Comparison of ENCODE assay signal across 16 mouse cellular contexts in genomic region chr12:117157249-117157648, GRCm38 (mm10).
A peak's percentile ranks its signal among the peaks of the same experiment; 100 is the strongest.
DNase-seq lines count a peak whose midpoint lies in the region; ATAC-seq lines count a peak whose summit lies in the region.
"Had no signal": no experiment of that assay in that cellular context is flagged by ENCODE, and none has a peak within 500 bp of the region (broad histone marks: within the 10 kb centered on the region; RNA-seq: fewer than 3 reads in every experiment).

No protein-coding gene starts in this region.

- peak overlapping the region; percentile 59 for H3K4me2 ChIP-seq in forebrain, embryonic 12.5 days
- peak overlapping the region; percentile 63 for H3K4me2 ChIP-seq in midbrain, embryonic 11.5 days
- peak overlapping the region; percentile 29 for H3K4me2 ChIP-seq in neural tube, embryonic 14.5 days (ENCODE audit: low read depth, low read length)
- H3K4me2 ChIP-seq: heart, embryonic 13.5 days; liver, embryonic 12.5 days had no signal

- peaks cover 77% of the 10 kb centered on the region for H3K27me3 ChIP-seq in forebrain, embryonic 12.5 days
- H3K27me3 ChIP-seq in hindbrain, embryonic 10.5 days (ENCODE audit: insufficient read depth, poor library complexity, severe bottlenecking), result peaks cover 85% of the 10 kb centered on the region
- H3K27me3 ChIP-seq in midbrain, embryonic 11.5 days (ENCODE audit: control insufficient read depth, insufficient read depth, low read length), result no peaks in the 10 kb centered on the region
- H3K27me3 ChIP-seq in neural tube, embryonic 14.5 days (ENCODE audit: control insufficient read depth, insufficient read depth, low read length), result peaks cover 39% of the 10 kb centered on the region

- no peaks in the 10 kb centered on the region for H3K9me3 ChIP-seq in forebrain, embryonic 12.5 days
- H3K9me3 ChIP-seq in hindbrain, embryonic 10.5 days, result no peaks in the 10 kb centered on the region
- no peaks in the 10 kb centered on the region for H3K9me3 ChIP-seq in midbrain, embryonic 11.5 days (ENCODE audit: control insufficient read depth, low read length)
- no peaks in the 10 kb centered on the region for H3K9me3 ChIP-seq in neural tube, embryonic 14.5 days (ENCODE audit: control insufficient read depth, low read length)
- H3K9me3 ChIP-seq: heart, embryonic 13.5 days; limb, embryonic 10.5 days; liver, embryonic 12.5 days had no signal

- no peak for DNase-seq in hindbrain, embryonic 10.5 days (ENCODE audit: low spot score)
- DNase-seq in midbrain, embryonic 11.5 days (ENCODE audit: low spot score, missing footprints), result peak; percentile 94
- no peak for DNase-seq in gastrocnemius, postnatal 4 days (ENCODE audit: low spot score in 2 of 2)
- DNase-seq in cerebellum, adult 9-11 months, result no peak
- DNase-seq: adrenal gland, adult 8-10 months; cerebellum, adult 2 months; kidney, adult 8-10 months; kidney, postnatal 4 days; layer of hippocampus, postnatal 36 days had no signal

- 10% methylated on average over 2 of the region's 2 CpGs for WGBS in forebrain, embryonic 12.5 days
- WGBS in hindbrain, embryonic 10.5 days, result 27% methylated on average over 2 of the region's 2 CpGs
- 16% methylated on average over 2 of the region's 2 CpGs for WGBS in midbrain, embryonic 11.5 days
- 47% methylated on average over 2 of the region's 2 CpGs for WGBS in neural tube, embryonic 14.5 days

- H3K4me1 ChIP-seq in forebrain, embryonic 12.5 days, result peaks cover 62% of the 10 kb centered on the region
- H3K4me1 ChIP-seq in hindbrain, embryonic 10.5 days (replicated peaks), result peaks cover 86% of the 10 kb centered on the region
- peaks cover 61% of the 10 kb centered on the region for H3K4me1 ChIP-seq in midbrain, embryonic 11.5 days (ENCODE audit: control insufficient read depth, insufficient read depth, low read length)
- peaks cover 56% of the 10 kb centered on the region for H3K4me1 ChIP-seq in neural tube, embryonic 14.5 days (ENCODE audit: control insufficient read depth, insufficient read depth, low read length)
- H3K4me1 ChIP-seq: liver, embryonic 12.5 days had no signal

- peaks cover 10% of the 10 kb centered on the region; the same call in 1 of the 2 replicates for H3K36me3 ChIP-seq in forebrain, embryonic 12.5 days (replicated peaks)
- peaks cover 31% of the 10 kb centered on the region for H3K36me3 ChIP-seq in hindbrain, embryonic 10.5 days
- peaks cover 9% of the 10 kb centered on the region for H3K36me3 ChIP-seq in midbrain, embryonic 11.5 days (ENCODE audit: control insufficient read depth, insufficient read depth, low read length)
- H3K36me3 ChIP-seq in neural tube, embryonic 14.5 days (ENCODE audit: control insufficient read depth, insufficient read depth, low read length), result no peaks in the 10 kb centered on the region
- H3K36me3 ChIP-seq: G1E; heart, embryonic 13.5 days; limb, embryonic 10.5 days; liver, embryonic 12.5 days had no signal

- peak overlapping the region; percentile 57 for H3K9ac ChIP-seq in forebrain, embryonic 12.5 days
- H3K9ac ChIP-seq in midbrain, embryonic 11.5 days (ENCODE audit: low read length), result peak overlapping the region; percentile 66
- no peak overlapping the region for H3K9ac ChIP-seq in neural tube, embryonic 14.5 days (replicated peaks; ENCODE audit: low read depth, low read length)
- H3K9ac ChIP-seq: heart, embryonic 13.5 days; liver, embryonic 12.5 days had no signal

- H3K27ac ChIP-seq in forebrain, embryonic 12.5 days, result peak overlapping the region; percentile 91
- H3K27ac ChIP-seq in hindbrain, embryonic 10.5 days, result peak overlapping the region; percentile 97
- peak overlapping the region; percentile 59 for H3K27ac ChIP-seq in midbrain, embryonic 11.5 days (ENCODE audit: low read depth, low read length)
- no peak overlapping the region for H3K27ac ChIP-seq in neural tube, embryonic 14.5 days (ENCODE audit: low read depth, low read length)
- H3K27ac ChIP-seq: heart, embryonic 13.5 days; limb, embryonic 10.5 days; liver, embryonic 12.5 days had no signal

- H3K4me3 ChIP-seq in forebrain, embryonic 12.5 days (replicated peaks), result peak overlapping the region; percentile 33
- H3K4me3 ChIP-seq in hindbrain, embryonic 10.5 days, result peak overlapping the region; percentile 95
- H3K4me3 ChIP-seq in midbrain, embryonic 11.5 days (ENCODE audit: low read depth, low read length), result peak overlapping the region; percentile 97
- no peak overlapping the region for H3K4me3 ChIP-seq in neural tube, embryonic 14.5 days (ENCODE audit: low read depth, low read length)
- H3K4me3 ChIP-seq: heart, embryonic 13.5 days; limb, embryonic 10.5 days; liver, embryonic 12.5 days had no signal

- ATAC-seq in forebrain, embryonic 12.5 days (ENCODE audit: low FRiP score), result no peak
- no peak for ATAC-seq in midbrain, embryonic 11.5 days (ENCODE audit: low FRiP score)
- no peak for ATAC-seq in neural tube, embryonic 14.5 days (ENCODE audit: low read depth)
- no peak for ATAC-seq in inflammation-experienced regulatory T-cells, adult 6 months
- ATAC-seq: liver, embryonic 12.5 days had no signal
